Mouse (Mus musculus): Measurements from ENCODE around the gene Fbxw8. TPM values are rescaled to one million over a fixed set of nuclear protein-coding genes. Genes with fewer than 3 reads are reported as not detected.

Gene Fbxw8
- polyA plus RNA-seq, 1 experiment from 2014 or later = 14.0 TPM

- peaks cover 2% of the 10 kb centered on the region; the same call in 1 of the 2 replicates for H3K36me3 ChIP-seq (ENCODE audit: control insufficient read depth, insufficient read depth, low read length)
- H3K27ac ChIP-seq (replicated peaks) = 0 out of 2 replicates have a peak overlapping the region, but pooled peaks have one; percentile 4
- H3K27me3 ChIP-seq (ENCODE audit: control insufficient read depth, insufficient read depth, low read length) = no peaks in the 10 kb centered on the region
- DNase-seq (ENCODE audit: low spot score) = no peak
- peaks cover 6% of the 10 kb centered on the region; the same call in 1 of the 2 replicates for H3K4me1 ChIP-seq (replicated peaks; ENCODE audit: control insufficient read depth, insufficient read depth)
- no peak overlapping the region for H3K4me2 ChIP-seq (replicated peaks; ENCODE audit: low read depth)
- TF ChIP-seq EP300 (optimal IDR thresholded peaks at IDR 0.05) (no peak), CTCF (IDR thresholded peaks at IDR 0.05; ENCODE audit: low read depth) (no peak)
- 0 out of 2 replicates have a peak overlapping the region, but pooled peaks have one; percentile 35 for H3K9ac ChIP-seq (ENCODE audit: low read length)
- H3K9me3 ChIP-seq (ENCODE audit: control insufficient read depth, low read length) = no peaks in the 10 kb centered on the region
- WGBS = 43% methylated on average over 10 of the region's 10 CpGs
- no peak for ATAC-seq (ENCODE audit: low FRiP score, low TSS enrichment)
- H3K4me3 ChIP-seq (ENCODE audit: low read depth, low read length) = no peak overlapping the region
These were observed 71.0 kb downstream of the Fbxw8 start for GRCm38 (mm10) chr5:118084171-118084727.

- H3K4me2 ChIP-seq (replicated peaks; ENCODE audit: low read depth) = no peak overlapping the region
- no peak overlapping the region for H3K27ac ChIP-seq (replicated peaks)
- ATAC-seq (ENCODE audit: low FRiP score, low TSS enrichment) (no peak), DNase-seq (ENCODE audit: low spot score) (no peak)
- H3K9me3 ChIP-seq (ENCODE audit: control insufficient read depth, low read length) = no peaks in the 10 kb centered on the region
- 0 out of 2 replicates have a peak overlapping the region, but pooled peaks have one; percentile 18 for H3K9ac ChIP-seq (ENCODE audit: low read length)
- 50% methylated on average over 12 of the region's 12 CpGs for WGBS
- H3K4me1 ChIP-seq (replicated peaks; ENCODE audit: control insufficient read depth, insufficient read depth) = peaks cover 6% of the 10 kb centered on the region; the same call in 1 of the 2 replicates
- H3K36me3 ChIP-seq (ENCODE audit: control insufficient read depth, insufficient read depth, low read length) = peaks cover 2% of the 10 kb centered on the region; the same call in 1 of the 2 replicates
- no peaks in the 10 kb centered on the region for H3K27me3 ChIP-seq (ENCODE audit: control insufficient read depth, insufficient read depth, low read length)
- H3K4me3 ChIP-seq (ENCODE audit: low read depth, low read length) = no peak overlapping the region
- TF ChIP-seq EP300 (optimal IDR thresholded peaks at IDR 0.05) = no peak
- TF ChIP-seq CTCF (IDR thresholded peaks at IDR 0.05; ENCODE audit: low read depth) = no peak
These were observed 72.1 kb downstream of the Fbxw8 start for GRCm38 (mm10) chr5:118083060-118083638.

- H3K36me3 ChIP-seq (ENCODE audit: control insufficient read depth, insufficient read depth, low read length) = peaks cover 2% of the 10 kb centered on the region; the same call in 1 of the 2 replicates
- H3K9me3 ChIP-seq (ENCODE audit: control insufficient read depth, low read length) = no peaks in the 10 kb centered on the region
- no peak overlapping the region for H3K27ac ChIP-seq (replicated peaks)
- peaks cover 3% of the 10 kb centered on the region; the same call in 1 of the 2 replicates for H3K4me1 ChIP-seq (replicated peaks; ENCODE audit: control insufficient read depth, insufficient read depth)
- no peak for TF ChIP-seq CTCF (IDR thresholded peaks at IDR 0.05; ENCODE audit: low read depth)
- no peak for TF ChIP-seq EP300 (optimal IDR thresholded peaks at IDR 0.05)
- no peak overlapping the region for H3K4me3 ChIP-seq (ENCODE audit: low read depth, low read length)
- DNase-seq (ENCODE audit: low spot score) (no peak), ATAC-seq (ENCODE audit: low FRiP score, low TSS enrichment) (no peak)
- no peaks in the 10 kb centered on the region for H3K27me3 ChIP-seq (ENCODE audit: control insufficient read depth, insufficient read depth, low read length)
- 77% methylated on average over 6 of the region's 6 CpGs for WGBS
- no peak overlapping the region for H3K4me2 ChIP-seq (replicated peaks; ENCODE audit: low read depth)
- no peak overlapping the region for H3K9ac ChIP-seq (ENCODE audit: low read length)
These were observed 73.3 kb downstream of the Fbxw8 start for GRCm38 (mm10) chr5:118081996-118082395.

GRCm38 (mm10) chr5:118081374-118081949 lies 73.8 kb downstream of the Fbxw8 start:
- H3K9ac ChIP-seq (ENCODE audit: low read length) = no peak overlapping the region
- no peak overlapping the region for H3K4me2 ChIP-seq (replicated peaks; ENCODE audit: low read depth)
- H3K27me3 ChIP-seq (ENCODE audit: control insufficient read depth, insufficient read depth, low read length) = no peaks in the 10 kb centered on the region
- ATAC-seq (ENCODE audit: low FRiP score, low TSS enrichment) (no peak), DNase-seq (ENCODE audit: low spot score) (no peak)
- H3K27ac ChIP-seq (replicated peaks) = no peak overlapping the region
- 0 out of 2 replicates have a peak, but pooled peaks cover 3% of the 10 kb centered on the region for H3K4me1 ChIP-seq (replicated peaks; ENCODE audit: control insufficient read depth, insufficient read depth)
- H3K4me3 ChIP-seq (ENCODE audit: low read depth, low read length) = no peak overlapping the region
- peaks cover 2% of the 10 kb centered on the region; the same call in 1 of the 2 replicates for H3K36me3 ChIP-seq (ENCODE audit: control insufficient read depth, insufficient read depth, low read length)
- WGBS = 86% methylated on average over 9 of the region's 9 CpGs
- TF ChIP-seq CTCF (IDR thresholded peaks at IDR 0.05; ENCODE audit: low read depth) (no peak), EP300 (optimal IDR thresholded peaks at IDR 0.05) (no peak)
- H3K9me3 ChIP-seq (ENCODE audit: control insufficient read depth, low read length) = no peaks in the 10 kb centered on the region

GRCm38 (mm10) chr5:118079839-118080250 lies 75.4 kb downstream of the Fbxw8 start:
- DNase-seq (ENCODE audit: low spot score) = no peak
- no peak overlapping the region for H3K4me2 ChIP-seq (replicated peaks; ENCODE audit: low read depth)
- no peaks in the 10 kb centered on the region for H3K27me3 ChIP-seq (ENCODE audit: control insufficient read depth, insufficient read depth, low read length)
- no peak overlapping the region for H3K9ac ChIP-seq (ENCODE audit: low read length)
- TF ChIP-seq EP300 (optimal IDR thresholded peaks at IDR 0.05) (no peak), CTCF (IDR thresholded peaks at IDR 0.05; ENCODE audit: low read depth) (no peak)
- 79% methylated on average over 11 of the region's 11 CpGs for WGBS
- H3K4me1 ChIP-seq (replicated peaks; ENCODE audit: control insufficient read depth, insufficient read depth) = 0 out of 2 replicates have a peak, but pooled peaks cover 3% of the 10 kb centered on the region
- no peak overlapping the region for H3K4me3 ChIP-seq (ENCODE audit: low read depth, low read length)
- no peaks in the 10 kb centered on the region for H3K9me3 ChIP-seq (ENCODE audit: control insufficient read depth, low read length)
- ATAC-seq (ENCODE audit: low FRiP score, low TSS enrichment) = no peak
- H3K36me3 ChIP-seq (ENCODE audit: control insufficient read depth, insufficient read depth, low read length) = peaks cover 4% of the 10 kb centered on the region; the same call in 1 of the 2 replicates
- no peak overlapping the region for H3K27ac ChIP-seq (replicated peaks)

Measured in stomach, postnatal 0 days (tissue).